Mouse (Mus musculus) heart, postnatal 0 days (tissue): ENCODE results near the gene Dok7.

Experiments
- CTCF ChIP-seq: IDR thresholded peaks from 2 replicates; pipeline ENCODE4 v1.5.1; 2016; ENCODE audit warnings: antibody characterized with exemption, control low read depth, low read depth
- EP300 ChIP-seq: IDR thresholded peaks from 2 replicates; pipeline ENCODE4 v1.6.1; 2016; ENCODE audit warnings: antibody characterized with exemption, low read depth

DNA sequence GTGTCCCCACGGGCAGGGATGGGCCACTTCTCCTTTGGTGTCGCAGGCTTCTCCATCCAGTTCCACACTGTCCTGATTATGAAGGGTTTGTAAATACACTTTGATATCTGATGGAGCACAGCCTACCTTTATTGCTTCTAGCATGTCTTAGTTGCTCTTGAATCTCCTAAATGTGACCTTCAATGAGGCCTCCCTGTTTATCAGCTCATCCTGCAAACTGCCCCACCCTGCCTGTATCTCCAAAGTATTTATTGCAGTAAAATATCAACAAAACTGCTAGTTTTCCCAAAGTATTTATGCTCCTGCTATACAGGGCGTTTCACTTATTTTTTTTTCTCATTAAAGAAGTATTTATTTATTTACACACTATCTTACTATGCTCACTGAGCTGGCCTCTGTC lies 59.4 kb downstream of the Dok7 start:
- TF ChIP-seq CTCF, result no peak
- no peak for TF ChIP-seq EP300
